Mouse (Mus musculus) heart, adult 10 weeks (tissue): Measurements from ENCODE around the gene Selp. TPM values are rescaled to one million over a fixed set of nuclear protein-coding genes. Genes with fewer than 3 reads are reported as not detected.

Source experiments
- polyA plus RNA-seq: library from polyadenylated mRNA; stranded (reverse); fragments of 350-450 nt; fragmentation: Illumina TruSeq; extraction: RNeasy Lipid Tissue Mini Kit (QIAGEN cat#74804); gene quantifications from one replicate; pipeline ENCODE4 v1.2.3, GENCODE M21; 2014; ENCODE audit warnings: low read depth, low replicate concordance

Selp gene
- 0.60 TPM for polyA plus RNA-seq

DNA sequence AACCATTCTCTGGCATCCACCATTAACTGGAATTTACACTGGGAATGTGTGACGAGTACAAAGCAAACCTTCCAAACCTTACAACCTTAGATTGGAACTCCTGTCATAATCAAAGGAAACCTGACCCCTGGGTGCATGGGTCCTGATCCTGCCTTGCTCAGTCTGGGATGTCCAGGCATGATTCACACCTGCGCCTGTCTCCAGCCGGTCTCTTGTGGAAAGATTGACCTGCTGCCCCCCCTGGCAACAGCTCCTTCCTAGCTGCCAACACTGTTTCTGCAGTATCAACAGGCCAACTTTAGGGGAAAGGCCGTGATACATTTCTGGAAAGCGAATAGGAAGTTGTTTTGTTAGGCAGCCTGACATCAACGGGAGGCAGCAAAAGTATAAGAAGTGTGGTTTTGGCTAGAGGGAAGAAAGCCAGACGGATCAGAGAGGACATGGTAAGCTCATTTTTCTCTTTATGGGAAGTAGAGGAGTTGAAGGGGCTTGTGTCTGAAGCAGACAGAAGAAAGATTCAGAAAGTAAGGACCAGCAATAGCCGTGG, at the start of gene Selp:
TSS of gene Selp (plus strand) at position 318 of the 547 bp plus-strand sequence.

GRCm38 (mm10) chr1:164151387-164152088, 36.5 kb downstream of the Selp start, which contains the start of gene F5:
Gene F5, plus strand, starts transcription at chr1:164151838.

Other genes with a start within 250 kb of the Selp start
- gene Scyl3, start 186.2 kb upstream of the Selp start, polyA plus RNA-seq: 8.3 TPM
- gene BC055324, start 120.5 kb upstream of the Selp start, polyA plus RNA-seq: 0.58 TPM
- 6.0 TPM for gene Mettl18, start 120.4 kb upstream of the Selp start, polyA plus RNA-seq
- gene Sele, start 67.0 kb upstream of the Selp start, polyA plus RNA-seq: 0.58 TPM
- gene Sell, start 53.3 kb upstream of the Selp start, polyA plus RNA-seq: 0.47 TPM
- 0.08 TPM for gene F5, start 36.6 kb downstream of the Selp start, polyA plus RNA-seq
- 5.9 TPM for gene Slc19a2, start 133.8 kb downstream of the Selp start, polyA plus RNA-seq
- 11.0 TPM for gene Ccdc181, start 160.3 kb downstream of the Selp start, polyA plus RNA-seq
- gene Nme7, start 188.9 kb downstream of the Selp start, polyA plus RNA-seq: 4.5 TPM
- 23.9 TPM for gene Blzf1, start 192.2 kb downstream of the Selp start, polyA plus RNA-seq